In genomic region chr9:102423919-102424671, GRCm38 (mm10) we compare ENCODE assay signal across 8 mouse cellular contexts.
DNase-seq lines count a peak whose midpoint lies in the region; ATAC-seq lines count a peak whose summit lies in the region.

No protein-coding gene starts in this region.

- peak overlapping the region; percentile 37 for H3K9ac ChIP-seq in midbrain, embryonic 15.5 days

- 0 out of 2 replicates have a peak, but pooled peaks cover 3% of the 10 kb centered on the region for H3K27me3 ChIP-seq in midbrain, embryonic 15.5 days (replicated peaks)

- no peaks in the 10 kb centered on the region for H3K9me3 ChIP-seq in midbrain, embryonic 15.5 days

- H3K36me3 ChIP-seq in midbrain, embryonic 15.5 days (replicated peaks): no peaks in the 10 kb centered on the region

- ATAC-seq in midbrain, embryonic 15.5 days (replicated peaks): peak; percentile 71

- peak overlapping the region; percentile 81 for H3K27ac ChIP-seq in midbrain, embryonic 15.5 days

- H3K4me3 ChIP-seq in midbrain, embryonic 15.5 days: no peak overlapping the region

- DNase-seq in heart, adult 18-20 months: peak; percentile 13 to 26
- no peak for DNase-seq in heart, adult 11 months
- peak; percentile 23 for DNase-seq in R1 (ENCODE audit: low read depth, low spot score)
- peak; percentile 57 for DNase-seq in gastrocnemius, postnatal 10 days
- peak; percentile 32 for DNase-seq in kidney, postnatal 14 days
- no peak for DNase-seq in thymus, adult 18-20 months
- no peak for DNase-seq in frontal cortex, postnatal 14 days (ENCODE audit: low spot score in 2 of 2)

- H3K4me2 ChIP-seq in midbrain, embryonic 15.5 days: peak overlapping the region; percentile 31

- H3K4me1 ChIP-seq in midbrain, embryonic 15.5 days: peaks cover 29% of the 10 kb centered on the region

- 3% methylated on average over 20 of the region's 20 CpGs for WGBS in midbrain, embryonic 15.5 days

Comparison
In these comparisons a context has a peak if more than half of its experiments do, and no peak if none do; other contexts are left out.
1. DNase-seq: peak in heart, adult 18-20 months (2 of 2), R1 (single experiment), gastrocnemius, postnatal 10 days (single experiment) and kidney, postnatal 14 days (single experiment); none in heart, adult 11 months (single experiment), thymus, adult 18-20 months (0 of 2) and frontal cortex, postnatal 14 days (0 of 2).